Mouse (Mus musculus) right cerebral cortex, postnatal 10 days (tissue): ENCODE results near the gene Plin5.
"Not testable (repeated sequence)": the region's sequence is repeated elsewhere in the genome, so short reads cannot be mapped to it uniquely, and the experiment has no call there.

Source experiments
- DNase-seq, 2 experiments: peaks; one replicate each; pipeline ENCODE4 v3.0.0; 2021; ENCODE audit warnings: low spot score in 2 of 2

The Plin5 gene

DNA sequence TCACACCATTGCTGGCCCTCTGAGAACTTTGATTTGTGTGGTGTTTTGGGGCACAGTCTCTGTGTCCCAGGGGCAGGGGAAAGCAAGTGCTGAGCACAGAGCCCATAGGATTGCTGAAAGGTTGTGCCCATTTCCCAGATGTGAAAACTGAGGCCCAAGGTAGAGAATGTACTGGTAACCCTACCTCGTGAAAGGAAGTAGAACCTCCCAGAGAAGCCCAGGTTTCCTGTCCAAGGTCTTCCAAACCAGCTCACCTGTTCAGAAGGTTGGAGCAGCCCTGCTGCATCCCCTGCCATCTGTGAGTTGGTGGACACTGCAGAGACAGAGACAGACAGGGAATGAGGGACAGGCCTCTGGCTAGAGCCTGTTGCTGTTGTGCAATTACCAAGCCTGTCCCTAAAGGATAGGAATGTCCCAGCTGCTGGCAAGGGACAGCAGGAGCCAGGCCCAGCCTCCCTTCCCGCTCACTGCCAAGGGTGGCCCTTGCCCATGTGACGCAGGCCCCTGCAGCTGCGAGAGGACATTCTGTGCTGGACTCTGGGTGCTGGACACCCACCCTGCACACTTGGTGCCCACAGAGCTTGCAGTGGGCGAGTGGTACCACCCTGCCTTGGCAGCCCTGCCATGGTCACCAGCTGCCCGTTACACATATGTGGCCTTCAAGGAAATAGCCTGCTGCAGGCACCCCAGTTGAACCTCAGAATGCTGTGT is 8.9 kb downstream of the Plin5 start:
- peak; percentile 65 to 66 for DNase-seq

DNA sequence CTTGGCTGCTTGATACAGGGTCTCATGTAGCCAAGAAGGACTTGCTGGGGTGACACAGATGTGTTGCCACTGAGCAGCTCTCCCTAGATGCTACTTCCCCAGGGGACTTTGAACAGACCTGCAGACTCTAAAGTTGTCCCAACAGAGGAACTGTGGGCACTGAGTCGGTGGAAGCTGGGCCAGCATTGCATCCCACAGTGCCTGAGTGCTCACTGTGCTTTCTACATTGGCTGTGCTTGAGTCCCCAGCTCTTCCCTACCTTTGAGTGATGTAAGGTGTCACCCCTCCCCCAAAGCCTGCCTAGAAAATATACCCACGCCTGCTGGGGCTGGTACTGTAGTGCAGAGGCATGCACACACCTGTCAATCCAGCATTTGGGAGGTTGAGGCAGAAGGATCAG is 9.7 kb downstream of the Plin5 start:
- DNase-seq: no peak

GRCm38 (mm10) chr17:56106981-56107380 is 10.4 kb downstream of the Plin5 start:
- no peak for DNase-seq

- DNase-seq: not testable (repeated sequence)
Observed at GRCm38 (mm10) chr17:56106436-56106835, 11.0 kb downstream of the Plin5 start.

- not testable (repeated sequence) for DNase-seq
Observed at GRCm38 (mm10) chr17:56104821-56105220, 12.6 kb downstream of the Plin5 start.

DNA sequence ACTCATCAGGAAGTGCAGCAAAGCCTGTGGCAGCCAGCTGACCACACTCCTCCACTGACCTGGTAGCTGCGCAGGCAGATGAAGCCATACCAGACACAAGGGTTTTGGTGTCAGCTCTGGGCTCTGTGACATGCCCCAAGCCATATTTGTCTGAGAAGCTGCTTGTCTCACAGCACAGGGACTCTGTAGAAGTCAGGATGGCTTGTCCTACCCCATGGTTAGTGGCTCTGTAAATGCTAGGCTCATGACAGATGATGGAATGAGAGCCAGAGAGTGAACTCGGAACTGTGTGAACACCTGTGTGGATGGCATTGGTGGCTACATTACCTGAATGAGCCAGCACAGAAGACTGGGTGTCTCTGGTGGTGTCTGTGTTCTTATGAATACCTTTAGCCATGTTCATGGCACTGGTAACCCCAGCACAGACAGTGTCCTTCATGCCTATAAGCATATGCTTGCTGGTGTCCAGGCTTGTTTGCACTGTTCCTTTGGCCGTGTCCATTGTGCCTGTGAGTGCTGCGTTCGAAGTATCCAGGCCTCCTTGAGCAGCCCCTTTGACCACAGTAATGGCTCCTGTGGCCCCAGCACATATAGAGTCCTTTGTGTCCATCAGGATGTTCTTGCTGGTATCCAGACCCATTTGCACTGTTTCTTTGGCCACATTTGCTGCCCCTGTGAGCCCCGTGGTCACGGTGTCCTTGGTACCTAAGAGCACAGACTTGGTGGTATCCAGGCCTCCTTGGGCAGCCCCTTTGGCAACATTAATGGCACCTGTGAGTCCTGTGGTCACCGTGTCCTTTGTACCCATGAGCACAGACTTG is 13.7 kb downstream of the Plin5 start:
- DNase-seq: no peak

DNA sequence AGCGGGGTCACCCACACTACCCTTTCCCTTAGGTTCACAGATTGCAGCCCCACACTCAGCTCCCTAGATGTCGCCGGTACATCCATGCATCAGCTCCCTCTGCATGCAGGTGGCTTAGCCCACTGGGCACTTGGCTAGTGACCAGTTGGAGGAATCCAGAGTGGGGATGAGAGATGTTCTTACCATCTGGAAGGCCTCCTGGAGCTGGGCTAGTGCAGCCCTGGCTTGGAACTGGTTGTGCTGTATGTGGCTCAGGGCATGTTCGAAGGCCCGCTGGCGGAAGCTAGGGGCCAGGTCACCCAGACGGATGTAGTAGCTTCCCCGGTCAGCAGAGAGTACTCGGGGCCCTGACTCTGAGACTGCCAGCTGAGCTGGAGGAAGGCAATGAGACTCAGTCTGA is 14.5 kb downstream of the Plin5 start:
- DNase-seq: no peak

GRCm38 (mm10) chr17:56102158-56102557 is 15.2 kb downstream of the Plin5 start:
- DNase-seq: no peak

GRCm38 (mm10) chr17:56100811-56101210 is 16.6 kb downstream of the Plin5 start:
- DNase-seq: no peak

DNA sequence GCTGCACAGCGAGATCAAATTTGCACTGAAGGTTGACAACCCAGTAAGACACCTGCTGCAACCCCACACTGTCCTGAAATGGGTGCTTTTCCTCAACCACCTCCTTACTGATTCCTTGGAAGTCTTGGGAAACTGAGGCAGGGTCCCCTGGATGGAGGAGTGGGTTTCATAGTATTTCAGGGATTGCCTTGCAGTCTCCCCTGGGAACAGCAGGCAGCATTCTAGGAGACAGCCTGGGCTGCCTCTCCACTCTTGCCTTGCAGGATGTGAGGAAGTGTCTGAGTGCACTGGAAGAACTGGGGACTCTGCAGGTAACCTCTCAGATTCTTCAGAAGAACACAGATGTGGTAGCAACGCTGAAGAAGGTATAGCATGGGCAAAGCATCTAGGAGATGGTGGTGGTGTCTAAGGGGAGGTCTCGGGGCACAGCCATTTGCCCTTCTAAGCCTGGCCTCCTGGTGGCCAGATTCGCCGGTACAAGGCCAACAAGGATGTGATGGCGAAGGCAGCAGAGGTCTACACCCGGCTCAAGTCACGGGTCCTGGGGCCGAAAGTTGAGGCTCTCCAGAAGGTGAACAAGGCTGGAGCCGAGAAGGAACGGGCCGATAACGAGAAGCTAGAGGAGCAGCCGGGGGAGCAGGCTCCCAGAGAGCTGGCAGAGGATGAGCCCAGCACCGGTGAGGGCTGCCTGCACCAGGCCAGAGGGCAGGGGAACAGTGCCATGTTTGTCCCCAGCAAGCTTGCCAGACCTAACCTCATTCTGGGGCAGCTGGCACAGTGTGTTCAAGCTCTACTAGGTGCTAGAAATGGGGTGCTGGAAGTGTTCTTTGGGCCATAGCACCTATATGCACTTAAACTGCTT is 18.5 kb downstream of the Plin5 start:
- DNase-seq: no peak

DNA sequence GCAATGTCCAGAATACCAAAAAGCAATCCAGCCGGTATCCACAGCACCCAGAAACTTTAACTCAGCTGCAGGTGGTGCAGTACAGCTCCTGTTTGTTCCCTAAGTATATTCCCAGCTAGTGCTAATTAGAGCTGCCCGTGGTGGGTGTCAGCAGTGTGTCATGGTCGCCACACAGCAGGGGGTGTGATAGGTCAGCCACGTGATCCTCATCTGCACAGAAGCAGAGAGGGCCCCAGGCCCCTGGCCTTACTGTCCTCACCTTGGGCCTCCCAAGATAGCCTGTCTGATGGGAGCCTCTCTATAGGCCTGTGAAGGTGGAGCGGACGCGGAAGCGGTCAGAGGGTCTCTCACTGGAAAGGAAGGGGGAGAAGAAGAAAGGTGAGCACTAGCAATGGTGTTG is 19.2 kb downstream of the Plin5 start:
- no peak for DNase-seq

GRCm38 (mm10) chr17:56096883-56097282 is 20.5 kb downstream of the Plin5 start:
- DNase-seq: no peak

GRCm38 (mm10) chr17:56092794-56093193 is 24.6 kb downstream of the Plin5 start:
- DNase-seq: no peak

DNA sequence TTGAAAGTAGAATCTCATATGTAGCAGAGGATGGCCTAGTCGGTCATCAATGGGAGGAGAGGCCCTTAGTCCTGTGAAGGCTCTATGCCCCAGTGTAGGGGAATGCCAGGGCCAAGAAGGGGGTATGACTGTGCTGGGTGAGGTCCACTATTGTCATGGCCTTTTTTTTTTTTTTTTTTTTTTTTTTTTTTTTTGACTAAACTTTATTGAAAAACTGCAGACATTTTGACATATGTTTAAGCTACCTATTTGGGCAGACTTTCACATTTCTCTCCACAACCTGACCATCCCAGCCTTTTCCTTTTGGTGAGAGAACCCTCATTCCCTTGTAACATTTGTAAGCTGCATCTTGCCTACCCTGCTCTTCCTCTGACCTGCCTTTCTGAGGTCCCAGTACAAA is 25.1 kb downstream of the Plin5 start:
- DNase-seq: no peak

DNA sequence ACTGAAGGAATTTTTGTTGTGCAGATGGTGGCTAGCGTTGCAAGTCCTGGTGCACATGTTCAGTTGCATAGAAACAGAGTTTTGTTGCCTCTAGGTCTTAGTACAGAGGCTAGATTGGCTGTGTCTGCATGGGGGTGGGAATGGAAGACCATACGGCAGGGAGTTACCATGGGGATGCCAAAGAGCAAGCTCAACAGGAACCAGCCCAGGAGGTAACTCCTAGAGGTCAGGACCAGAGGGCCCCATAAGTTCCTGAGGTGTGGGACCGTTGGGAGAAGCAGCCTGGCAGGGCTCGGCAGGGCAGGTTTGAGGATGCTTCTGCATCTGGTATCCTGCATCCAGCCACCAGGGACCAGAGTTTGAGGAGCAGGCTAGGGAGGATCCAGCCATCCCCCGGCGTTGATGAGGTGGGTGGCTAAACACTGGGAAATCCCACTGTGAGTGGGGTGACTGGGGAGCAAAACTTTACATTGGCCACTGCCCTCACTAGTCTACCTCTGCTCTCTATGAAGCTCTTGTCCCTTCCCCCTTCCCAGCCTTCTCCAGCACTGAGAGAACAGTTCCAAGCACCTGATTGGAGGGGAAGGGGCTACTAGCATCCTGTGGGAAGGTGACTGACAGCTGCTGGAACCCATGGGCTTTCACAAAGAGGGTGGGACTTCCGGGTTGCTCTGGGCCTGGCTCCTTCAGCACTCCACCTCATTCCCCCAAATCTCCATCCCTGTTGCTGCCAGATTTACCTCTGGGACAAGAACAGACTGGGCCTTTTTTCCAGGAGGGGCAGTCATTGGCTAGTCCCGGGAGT is 36.4 kb downstream of the Plin5 start:
- DNase-seq: peak; percentile 83 to 92

DNA sequence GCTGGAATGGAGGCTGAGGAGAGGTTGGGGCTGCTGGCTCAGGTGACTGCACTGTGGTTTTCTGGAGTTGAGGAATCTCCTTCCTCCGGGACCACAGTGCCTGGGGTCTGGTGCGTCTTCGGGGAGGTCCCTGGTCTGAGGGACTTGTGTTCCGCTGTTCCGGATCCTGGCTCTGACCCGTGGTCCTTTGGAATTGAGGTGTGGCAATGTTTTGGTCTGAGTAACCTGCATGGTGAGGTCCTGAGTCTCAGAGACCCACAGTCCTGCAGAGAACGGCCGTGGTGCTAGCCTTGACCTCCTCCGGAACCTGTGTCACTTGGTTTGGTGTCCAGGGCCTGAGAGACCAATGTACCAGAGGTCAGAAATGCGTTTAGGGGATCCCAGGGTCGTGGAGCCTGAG is 37.5 kb downstream of the Plin5 start:
- peak; percentile 49 to 64 for DNase-seq

- DNase-seq: peak; percentile 100
Observed at GRCm38 (mm10) chr17:56078880-56079795, 38.3 kb downstream of the Plin5 start, which contains the start of gene Hdgfl2. Hdgfl2 (plus strand) TSS chr17:56079634.

GRCm38 (mm10) chr17:56078361-56078760 is 39.0 kb downstream of the Plin5 start:
- DNase-seq: peak in 1 of 2 experiments; percentile 54

- no peak for DNase-seq
Observed at GRCm38 (mm10) chr17:56077523-56077922, 39.9 kb downstream of the Plin5 start.

- peak; percentile 99 for DNase-seq
Observed at GRCm38 (mm10) chr17:56074827-56075208, 42.6 kb downstream of the Plin5 start, which contains the start of gene Ubxn6. Ubxn6 (minus strand) TSS chr17:56075028.
